Comparison of ENCODE assay signal across 34 mouse cellular contexts in genomic region chr14:103933813-103934212, GRCm38 (mm10).
"Had no signal": no experiment of that assay in that cellular context is flagged by ENCODE, and none has a peak within 500 bp of the region (broad histone marks: within the 10 kb centered on the region; RNA-seq: fewer than 3 reads in every experiment).

No protein-coding gene starts in this region.

- H3K4me2 ChIP-seq: heart, embryonic 11.5 days; heart, embryonic 12.5 days; heart, embryonic 13.5 days; heart, embryonic 15.5 days; hindbrain, embryonic 12.5 days; hindbrain, embryonic 13.5 days; hindbrain, embryonic 14.5 days; hindbrain, embryonic 15.5 days; kidney, embryonic 15.5 days had no signal

- H3K36me3 ChIP-seq: heart, embryonic 10.5 days; heart, embryonic 12.5 days; heart, embryonic 13.5 days; heart, embryonic 15.5 days; hindbrain, embryonic 10.5 days; hindbrain, embryonic 12.5 days; hindbrain, embryonic 13.5 days; hindbrain, embryonic 15.5 days; kidney, embryonic 15.5 days had no signal

- DNase-seq: heart, adult 2 months; heart, postnatal 10 days; heart, postnatal 14 days; heart, postnatal 36 days; heart, postnatal 4 days; kidney, adult 11 months; kidney, adult 18-20 months; kidney, adult 2 months; kidney, adult 8-10 months; kidney, adult 9 months; kidney, postnatal 10 days; kidney, postnatal 14 days; kidney, postnatal 25 days; kidney, postnatal 36 days; kidney, postnatal 4 days; layer of hippocampus, adult 9-11 months; layer of hippocampus, postnatal 36 days had no signal

- H3K9ac ChIP-seq: heart, embryonic 12.5 days; heart, embryonic 13.5 days; heart, embryonic 15.5 days; hindbrain, embryonic 12.5 days; hindbrain, embryonic 13.5 days; hindbrain, embryonic 14.5 days; hindbrain, embryonic 15.5 days; kidney, embryonic 15.5 days had no signal

- H3K27me3 ChIP-seq: heart, embryonic 12.5 days; heart, embryonic 13.5 days; heart, embryonic 15.5 days; hindbrain, embryonic 12.5 days; hindbrain, embryonic 13.5 days; hindbrain, embryonic 15.5 days; kidney, embryonic 15.5 days had no signal

- H3K4me3 ChIP-seq: heart, adult 2 months; heart, embryonic 10.5 days; heart, embryonic 12.5 days; heart, embryonic 13.5 days; heart, embryonic 15.5 days; hindbrain, embryonic 10.5 days; hindbrain, embryonic 12.5 days; hindbrain, embryonic 13.5 days; hindbrain, embryonic 15.5 days; kidney, embryonic 15.5 days; layer of hippocampus, adult 2 months; left cerebral cortex, adult 2 months had no signal

- H3K27ac ChIP-seq: heart, adult 2 months; heart, embryonic 10.5 days; heart, embryonic 13.5 days; heart, embryonic 15.5 days; hindbrain, embryonic 10.5 days; hindbrain, embryonic 12.5 days; hindbrain, embryonic 13.5 days; hindbrain, embryonic 14.5 days; hindbrain, embryonic 15.5 days; hindbrain, postnatal 0 days; kidney, embryonic 15.5 days; kidney, postnatal 0 days; layer of hippocampus, adult 2 months; left cerebral cortex, adult 2 months had no signal

- ATAC-seq: hindbrain, embryonic 16.5 days; hindbrain, postnatal 0 days; inflammation-experienced regulatory T-cells, adult 6 months had no signal

- H3K4me1 ChIP-seq: heart, embryonic 10.5 days; heart, embryonic 12.5 days; heart, embryonic 13.5 days; heart, embryonic 15.5 days; hindbrain, embryonic 12.5 days; hindbrain, embryonic 13.5 days; hindbrain, embryonic 15.5 days; kidney, embryonic 15.5 days had no signal

- H3K9me3 ChIP-seq: heart, embryonic 10.5 days; heart, embryonic 12.5 days; heart, embryonic 13.5 days; heart, embryonic 15.5 days; hindbrain, embryonic 10.5 days; hindbrain, embryonic 12.5 days; hindbrain, embryonic 13.5 days; hindbrain, embryonic 15.5 days; kidney, embryonic 15.5 days had no signal
